Mouse (Mus musculus) C2C12 (cell line): Measurements from ENCODE around the gene Fgf10. TPM values are rescaled to one million over a fixed set of nuclear protein-coding genes. Genes with fewer than 3 reads are reported as not detected.

Experiments used
- H3K27me3 ChIP-seq: one replicate; pipeline ENCODE4 v1.6.1; 2011; ENCODE audit not compliant: control insufficient read depth, insufficient read depth, insufficient read length
- H3K36me3 ChIP-seq: one replicate; pipeline ENCODE4 v1.6.1; 2011; ENCODE audit not compliant: control insufficient read depth, insufficient read depth
- H3K4me3 ChIP-seq: one replicate; pipeline ENCODE4 v1.5.1; 2011; ENCODE audit warnings: mild to moderate bottlenecking, control low read depth; ENCODE audit not compliant: poor library complexity, insufficient read depth, severe bottlenecking
- H3K79me2 ChIP-seq: one replicate; pipeline ENCODE4 v1.6.1; 2011; ENCODE audit not compliant: control insufficient read depth, insufficient read depth
- H3K79me3 ChIP-seq: one replicate; pipeline ENCODE4 v1.6.1; 2011; ENCODE audit warnings: low read depth, control low read depth
- H3ac ChIP-seq: one replicate; pipeline ENCODE3; 2011; ENCODE audit warnings: low read depth; ENCODE audit not compliant: control insufficient read depth, insufficient read length
- CEBPB ChIP-seq: IDR thresholded peaks from one replicate; pipeline ENCODE4 v1.6.1; 2011; ENCODE audit warnings: low read depth, mild to moderate bottlenecking, control low read depth, moderate library complexity
- CTCF ChIP-seq: IDR thresholded peaks from one replicate; pipeline ENCODE4 v1.5.1; 2011; ENCODE audit not compliant: control insufficient read depth, insufficient read depth, insufficient read length
- FOSL1 ChIP-seq: IDR thresholded peaks from one replicate; pipeline ENCODE4 v1.8.0; 2011; ENCODE audit warnings: mild to moderate bottlenecking, low read length; ENCODE audit not compliant: poor library complexity, insufficient read depth, severe bottlenecking
- MAX ChIP-seq: IDR thresholded peaks from one replicate; pipeline ENCODE4 v1.6.1; 2011; ENCODE audit warnings: mild to moderate bottlenecking, control low read depth
- MYOD1 ChIP-seq: IDR thresholded peaks from one replicate; pipeline ENCODE4 v1.6.1; 2011; ENCODE audit warnings: low read depth; ENCODE audit not compliant: control insufficient read depth, insufficient read length
- MYOG ChIP-seq: IDR thresholded peaks from one replicate; pipeline ENCODE4 v1.6.1; 2011; ENCODE audit not compliant: control insufficient read depth, insufficient read length; ENCODE audit errors: extremely low read depth
- USF1 ChIP-seq: IDR thresholded peaks from one replicate; pipeline ENCODE4 v1.6.1; 2011; ENCODE audit warnings: low read depth, mild to moderate bottlenecking, control low read depth, moderate library complexity
- polyA plus RNA-seq: library from polyadenylated mRNA; unstranded; fragments of >200 nt; fragmentation: generic; extraction: Trizol; gene quantifications from one replicate; pipeline ENCODE4 v1.2.1, GENCODE M21; 2012; ENCODE audit warnings: missing spikeins

Fgf10 gene
- polyA plus RNA-seq, 1 experiment = 0.04 TPM

DNA sequence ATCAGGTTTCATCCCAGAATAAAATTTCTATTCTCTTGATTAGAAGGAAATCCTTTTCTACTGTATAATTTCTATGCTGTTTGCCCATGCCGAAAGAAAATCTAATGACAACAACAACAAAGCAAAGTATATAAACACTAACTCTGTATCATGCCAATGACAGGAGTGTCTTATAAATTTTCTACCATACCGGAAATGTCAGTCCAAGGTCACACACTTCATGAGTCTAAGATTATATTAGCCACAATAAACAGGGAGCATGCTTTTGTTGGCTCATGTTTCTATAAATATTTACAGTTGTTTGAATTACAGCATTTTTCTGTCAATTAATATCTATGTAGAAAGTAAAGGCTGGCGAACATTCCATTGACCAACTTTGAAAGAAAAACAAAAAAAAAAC is 9.6 kb downstream of the Fgf10 start:
- no peak overlapping the region for H3ac ChIP-seq
- no peak overlapping the region for H3K4me3 ChIP-seq
- H3K36me3 ChIP-seq = no peaks in the 10 kb centered on the region
- no peak for TF ChIP-seq MYOD1
- no peak for TF ChIP-seq FOSL1
- no peak for TF ChIP-seq MYOG
- no peak for TF ChIP-seq CTCF
- TF ChIP-seq MAX = no peak
- no peak for TF ChIP-seq USF1
- H3K79me2 ChIP-seq = no peaks in the 10 kb centered on the region
- H3K27me3 ChIP-seq = no peaks in the 10 kb centered on the region
- no peaks in the 10 kb centered on the region for H3K79me3 ChIP-seq

DNA sequence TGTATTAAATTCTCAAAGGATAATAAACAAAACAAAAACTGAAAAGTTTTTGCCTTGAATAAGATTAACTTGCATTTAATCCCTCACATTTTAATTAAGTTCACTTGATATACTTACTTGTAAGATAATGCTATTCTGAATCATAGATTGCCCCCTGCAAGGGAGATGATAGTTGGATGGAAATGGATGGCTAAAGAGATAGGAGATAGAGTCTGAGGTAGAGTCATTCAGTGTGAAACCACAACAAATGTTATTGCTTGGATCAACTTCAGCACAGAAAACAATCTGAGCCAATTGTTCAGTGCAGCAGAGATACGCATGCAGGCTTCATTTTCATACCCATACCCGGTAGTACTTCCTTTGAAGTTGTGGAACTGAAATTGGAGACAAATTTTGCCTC is 23.5 kb downstream of the Fgf10 start:
- H3ac ChIP-seq = no peak overlapping the region
- no peaks in the 10 kb centered on the region for H3K79me3 ChIP-seq
- no peaks in the 10 kb centered on the region for H3K79me2 ChIP-seq
- H3K27me3 ChIP-seq = no peaks in the 10 kb centered on the region
- TF ChIP-seq MAX (no peak), MYOD1 (no peak), CEBPB (no peak), MYOG (no peak), USF1 (no peak), CTCF (no peak), FOSL1 (no peak)
- no peaks in the 10 kb centered on the region for H3K36me3 ChIP-seq
- no peak overlapping the region for H3K4me3 ChIP-seq

DNA sequence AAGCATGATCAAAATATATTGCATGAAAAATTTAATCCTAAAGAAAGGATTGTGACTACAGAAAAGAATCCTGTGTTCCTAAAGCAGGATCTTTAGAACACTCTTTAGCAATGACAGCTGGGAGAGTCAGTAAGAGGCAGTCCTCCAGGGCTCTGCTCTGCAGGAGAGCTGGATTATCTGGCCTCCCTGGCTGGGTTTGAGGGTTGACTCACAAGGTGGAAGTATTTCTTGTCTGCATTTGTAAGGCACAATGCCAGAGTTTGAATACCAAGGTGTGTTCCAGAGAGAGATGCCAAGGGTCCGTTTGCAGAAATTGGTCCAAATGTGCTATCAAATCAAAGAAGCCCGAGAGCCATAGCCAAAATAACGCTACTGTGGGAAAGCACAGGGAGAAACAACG is 25.5 kb downstream of the Fgf10 start:
- TF ChIP-seq MYOG = no peak
- no peak for TF ChIP-seq CTCF
- no peak for TF ChIP-seq FOSL1
- TF ChIP-seq CEBPB = no peak
- TF ChIP-seq MAX = no peak
- no peak for TF ChIP-seq MYOD1
- Histone ChIP-seq H3ac (no peak overlapping the region), H3K36me3 (no peaks in the 10 kb centered on the region), H3K27me3 (no peaks in the 10 kb centered on the region), H3K4me3 (no peak overlapping the region), H3K79me3 (no peaks in the 10 kb centered on the region), H3K79me2 (no peaks in the 10 kb centered on the region)

DNA sequence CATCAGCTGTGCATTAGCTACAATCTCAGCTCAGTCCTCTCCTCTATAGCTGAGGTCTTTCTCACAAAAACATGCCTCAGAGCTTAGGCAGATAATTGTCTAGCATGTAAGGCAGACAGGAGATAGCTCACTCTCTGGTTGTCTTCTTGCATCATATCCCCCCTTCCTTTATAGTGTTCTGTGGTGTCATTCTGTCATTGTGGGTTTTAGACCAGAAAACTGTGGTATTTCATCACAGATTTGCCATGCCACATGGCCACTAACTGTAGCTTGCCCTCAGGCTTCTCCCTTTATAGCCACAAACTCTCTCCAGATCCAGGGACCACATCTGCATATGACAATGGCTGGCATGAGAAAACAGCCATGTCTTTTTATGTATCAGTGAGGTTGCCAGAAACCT is 34.1 kb downstream of the Fgf10 start:
- Histone ChIP-seq H3K4me3 (no peak overlapping the region), H3K36me3 (no peaks in the 10 kb centered on the region), H3K79me2 (no peaks in the 10 kb centered on the region), H3K79me3 (no peaks in the 10 kb centered on the region), H3K27me3 (no peaks in the 10 kb centered on the region), H3ac (no peak overlapping the region)
- TF ChIP-seq MYOD1 = no peak
- no peak for TF ChIP-seq USF1
- TF ChIP-seq MAX = no peak
- no peak for TF ChIP-seq CEBPB
- TF ChIP-seq CTCF = no peak
- TF ChIP-seq FOSL1 = no peak

DNA sequence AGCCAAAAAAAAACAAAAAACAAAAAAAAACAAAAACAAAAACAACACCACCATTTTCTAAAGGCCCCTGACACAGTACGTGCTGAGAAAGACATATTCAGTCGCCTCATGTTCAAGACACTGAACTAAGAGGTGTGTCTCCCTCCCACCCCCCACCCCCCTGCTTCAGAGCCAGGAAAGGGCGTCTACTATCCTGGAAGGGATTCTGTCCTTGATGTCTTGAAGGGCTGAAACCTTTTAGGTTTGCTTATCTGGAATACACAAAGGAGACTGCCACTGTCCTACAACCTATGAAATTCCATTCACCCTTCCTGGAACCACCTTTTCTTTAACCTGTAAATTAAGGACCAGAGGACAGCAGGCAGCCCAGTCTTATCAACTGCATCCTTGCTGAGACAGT is 36.1 kb downstream of the Fgf10 start:
- Histone ChIP-seq H3K4me3 (no peak overlapping the region), H3ac (no peak overlapping the region), H3K36me3 (no peaks in the 10 kb centered on the region), H3K79me2 (no peaks in the 10 kb centered on the region), H3K27me3 (no peaks in the 10 kb centered on the region), H3K79me3 (no peaks in the 10 kb centered on the region)
- no peak for TF ChIP-seq CTCF
- no peak for TF ChIP-seq USF1
- TF ChIP-seq MYOD1 = no peak
- TF ChIP-seq CEBPB = no peak
- TF ChIP-seq MAX = no peak
- no peak for TF ChIP-seq MYOG
- TF ChIP-seq FOSL1 = no peak

DNA sequence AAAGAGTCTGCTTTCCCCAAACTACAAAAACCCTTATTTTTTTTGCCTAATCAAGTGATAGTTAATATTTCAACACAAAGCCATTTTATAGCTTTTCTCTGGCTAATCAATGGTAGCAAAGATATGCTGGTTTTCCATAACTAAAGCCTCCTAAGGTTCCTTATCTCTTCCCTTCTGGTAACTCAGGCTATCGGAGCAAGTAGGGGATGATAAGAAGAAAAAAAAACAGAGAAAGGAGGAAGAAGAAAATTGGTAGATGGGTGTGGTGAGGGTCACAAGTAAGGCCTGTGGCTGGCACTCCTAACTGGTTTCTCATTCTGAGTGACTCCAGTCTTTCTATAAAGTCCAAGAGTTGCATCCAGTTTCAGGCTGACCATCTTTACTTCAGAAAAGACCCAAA is 40.3 kb downstream of the Fgf10 start:
- no peak for TF ChIP-seq MAX
- no peak for TF ChIP-seq USF1
- TF ChIP-seq CEBPB = no peak
- no peak for TF ChIP-seq MYOG
- TF ChIP-seq CTCF = no peak
- TF ChIP-seq MYOD1 = no peak
- no peak for TF ChIP-seq FOSL1
- no peaks in the 10 kb centered on the region for H3K79me3 ChIP-seq
- no peaks in the 10 kb centered on the region for H3K27me3 ChIP-seq
- no peak overlapping the region for H3K4me3 ChIP-seq
- H3K79me2 ChIP-seq = no peaks in the 10 kb centered on the region
- no peak overlapping the region for H3ac ChIP-seq
- no peaks in the 10 kb centered on the region for H3K36me3 ChIP-seq
